Mouse (Mus musculus) liver, adult 2 months (tissue): ENCODE measurements around the gene Slc39a1. TPM values are rescaled to one million over a fixed set of nuclear protein-coding genes. Genes with fewer than 3 reads are reported as not detected.

ENCODE experiments used
- DNase-seq: peaks from one replicate; pipeline ENCODE4 v3.0.0-alpha.2; 2011; ENCODE audit warnings: low read depth, low spot score; ENCODE audit errors: extremely low read depth
- H3K27ac ChIP-seq: fragments of 200-500 bp; replicated peaks from 2 replicates; pipeline ENCODE4 v1.5.1; 2012; ENCODE audit warnings: low read depth, mild to moderate bottlenecking, control low read depth, inconsistent platforms, low read length; ENCODE audit not compliant: insufficient read depth
- H3K27me3 ChIP-seq: fragments of 200-500 bp; 2 replicates; pipeline ENCODE4 v1.6.1; 2012; ENCODE audit warnings: mild to moderate bottlenecking, moderate library complexity, low read length, inconsistent platforms; ENCODE audit not compliant: control insufficient read depth, insufficient read depth
- H3K36me3 ChIP-seq: fragments of 200-500 bp; 2 replicates; pipeline ENCODE4 v1.6.1; 2012; ENCODE audit warnings: low read length, inconsistent platforms; ENCODE audit not compliant: control insufficient read depth, insufficient read depth
- H3K4me1 ChIP-seq: fragments of 200-500 bp; 2 replicates; pipeline ENCODE4 v1.6.1; 2011; ENCODE audit warnings: low read length; ENCODE audit not compliant: control insufficient read depth, insufficient read depth
- H3K4me3 ChIP-seq: fragments of 200-500 bp; 2 replicates; pipeline ENCODE4 v1.5.1; 2011; ENCODE audit warnings: low read depth, mild to moderate bottlenecking, control low read depth, low read length, moderate library complexity; ENCODE audit not compliant: insufficient read depth
- H3K79me2 ChIP-seq: fragments of 200-500 bp; 2 replicates; pipeline ENCODE4 v1.6.1; 2012; ENCODE audit warnings: inconsistent platforms, mild to moderate bottlenecking, low read length, moderate library complexity; ENCODE audit not compliant: control insufficient read depth, insufficient read depth
- H3K9ac ChIP-seq: fragments of 200-500 bp; 2 replicates; pipeline ENCODE4 v1.6.1; 2012; ENCODE audit warnings: low read depth, mild to moderate bottlenecking, control low read depth, inconsistent platforms, low read length
- CTCF ChIP-seq: fragments of 200-500 bp; IDR thresholded peaks from 2 replicates; pipeline ENCODE4 v1.5.1; 2011; ENCODE audit warnings: low read depth, low read length, control low read depth
- POLR2A ChIP-seq: fragments of 200-500 bp; IDR thresholded peaks from 2 replicates; pipeline ENCODE4 v1.6.1; 2011; ENCODE audit warnings: low read length, control low read depth; ENCODE audit not compliant: insufficient read depth; ENCODE audit errors: extremely low read depth
- WGBS: fragments of 180-500 bp; shearing (Covaris S2); methylation state at CpG from one replicate; pipeline ENCODE4 v1.1.7; 2018; 5-methylcytosine and 5-hydroxymethylcytosine counted together
- polyA plus RNA-seq: library from polyadenylated mRNA; depleted of rRNA; stranded (reverse); fragments of >200 nt; gene quantifications from 2 replicates; pipeline ENCODE4 v1.2.3, GENCODE M21; 2012
- total RNA-seq: library from RNA; depleted of rRNA; stranded (reverse); fragments of >200 nt; gene quantifications from 2 replicates; pipeline ENCODE4 v1.2.3, GENCODE M21; 2014

The Slc39a1 gene
- total and polyA plus RNA-seq, 2 experiments, result 59.3 to 68.0 TPM

DNA sequence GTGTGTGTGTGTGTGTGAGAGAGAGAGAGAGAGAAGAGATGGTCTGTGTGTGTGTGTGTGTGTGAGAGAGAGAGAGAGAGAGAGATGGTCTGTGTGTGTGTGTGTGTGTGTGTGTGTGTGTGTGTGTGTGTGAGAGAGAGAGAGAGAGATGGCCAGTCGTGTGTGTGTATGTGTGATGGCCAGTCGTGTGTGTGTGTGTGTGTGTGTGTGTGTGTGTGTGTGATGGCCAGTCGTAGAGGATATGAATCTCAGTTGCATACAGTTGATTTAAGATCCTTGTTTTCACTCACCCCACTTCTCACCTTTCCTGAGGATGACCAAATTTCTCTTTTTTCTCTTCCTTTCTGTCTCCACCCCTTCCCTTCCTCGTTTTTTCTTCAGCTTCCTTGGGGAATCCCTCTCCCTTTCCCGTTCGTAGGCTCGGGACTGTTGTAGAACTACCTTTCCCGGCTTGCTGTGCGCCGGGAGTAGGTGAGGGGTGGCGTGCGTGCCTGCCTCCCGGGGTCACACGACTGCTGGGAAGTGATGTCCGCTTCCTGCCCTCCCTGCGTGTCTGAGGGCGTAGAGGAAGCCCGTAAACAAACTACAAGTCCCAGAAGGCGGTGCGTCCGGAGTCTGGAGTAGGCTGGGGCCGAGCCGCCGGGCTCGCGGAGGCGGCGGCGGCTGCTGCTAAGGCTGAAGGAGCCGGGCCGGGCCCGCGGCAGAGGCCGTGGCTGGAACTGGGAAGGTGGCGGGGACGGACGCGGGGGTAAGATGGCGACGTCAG, 5.9 kb downstream of the Slc39a1 start, which contains the start of gene Crtc2:
Crtc2 (plus strand) TSS at position 511 of the 766 bp plus-strand sequence.
- H3K4me3 ChIP-seq, result peak within 1 kb of the TSS; percentile 92
- TF ChIP-seq POLR2A (peak; percentile 9; the same call in 1 of the 2 replicates), CTCF (no peak)
- peak within 1 kb of the TSS; percentile 93 for H3K27ac ChIP-seq
- under 1% methylated on average over 40 of the region's 40 CpGs for WGBS
- peak; percentile 95 for DNase-seq
- H3K4me1 ChIP-seq, result peaks cover 18% of the 10 kb centered on the region
- H3K9ac ChIP-seq, result peak within 1 kb of the TSS; percentile 91
- H3K27me3 ChIP-seq, result no peaks in the 10 kb centered on the region
- peaks cover 30% of the 10 kb centered on the region; the same call in 1 of the 2 replicates for H3K79me2 ChIP-seq
- H3K36me3 ChIP-seq, result peaks cover 9% of the 10 kb centered on the region; the same call in 1 of the 2 replicates

DNA sequence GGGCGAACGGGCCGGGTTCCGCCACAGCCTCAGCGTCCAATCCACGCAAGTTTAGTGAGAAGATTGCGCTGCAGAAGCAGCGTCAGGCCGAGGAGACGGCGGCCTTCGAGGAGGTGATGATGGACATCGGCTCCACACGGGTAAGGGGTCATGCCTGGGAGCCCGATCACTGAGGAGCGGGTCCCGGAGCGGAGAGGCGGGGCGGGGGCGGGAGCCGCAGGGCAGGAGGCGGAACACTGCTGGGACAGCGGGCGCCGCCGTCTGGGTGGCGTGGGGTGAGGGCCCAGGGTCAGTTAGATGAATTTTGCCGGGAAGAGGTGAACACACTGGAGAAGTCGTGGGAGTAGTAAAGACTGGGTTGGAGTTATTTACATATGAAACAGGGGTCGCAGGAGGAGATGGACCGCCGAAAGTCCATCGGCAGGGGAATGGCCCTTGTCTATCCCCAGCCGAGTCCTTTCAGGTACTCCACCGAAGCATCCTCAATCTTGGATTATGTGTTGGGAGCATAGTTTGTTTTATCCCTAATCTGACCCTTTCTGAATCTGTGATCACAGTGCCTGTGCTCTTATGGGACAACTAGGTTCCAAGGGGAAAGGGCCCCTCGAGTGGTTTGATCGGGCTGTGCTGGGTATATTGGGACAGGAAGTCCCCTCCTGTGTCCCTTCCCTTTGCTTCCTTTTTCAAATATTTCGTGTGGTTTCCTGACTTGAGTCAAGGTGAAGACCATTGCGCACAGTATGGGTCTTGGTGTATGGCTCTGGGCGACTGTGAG, 6.6 kb downstream of the Slc39a1 start:
- peak overlapping the region; percentile 92 for H3K4me3 ChIP-seq
- peaks cover 23% of the 10 kb centered on the region for H3K4me1 ChIP-seq
- peak overlapping the region; percentile 93 for H3K27ac ChIP-seq
- peaks cover 13% of the 10 kb centered on the region for H3K36me3 ChIP-seq
- no peaks in the 10 kb centered on the region for H3K27me3 ChIP-seq
- peak overlapping the region; percentile 91 for H3K9ac ChIP-seq
- peak; percentile 50 for DNase-seq
- peaks cover 33% of the 10 kb centered on the region; the same call in 1 of the 2 replicates for H3K79me2 ChIP-seq
- TF ChIP-seq CTCF, result no peak
- TF ChIP-seq POLR2A, result no peak
- under 1% methylated on average over 41 of the region's 41 CpGs for WGBS

DNA sequence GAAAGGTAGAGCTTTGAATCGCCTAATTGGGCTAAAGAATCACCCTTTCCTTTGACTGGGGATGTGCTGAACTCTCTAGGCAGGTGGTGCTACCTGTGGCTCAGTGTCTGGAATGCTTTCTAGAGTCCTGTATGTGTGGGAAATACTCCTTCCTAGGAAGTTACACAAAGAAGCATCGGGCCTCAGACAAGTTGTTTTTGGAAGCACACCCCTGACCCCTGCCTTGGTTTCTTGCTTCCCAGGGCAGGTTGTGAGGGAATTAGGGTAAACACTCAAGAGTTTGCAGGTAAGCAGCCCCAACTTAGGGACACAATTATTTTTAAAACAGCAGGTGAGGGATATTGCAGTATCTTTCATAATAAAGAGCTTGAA, 7.2 kb downstream of the Slc39a1 start:
- 3% methylated on average over 2 of the region's 2 CpGs for WGBS
- DNase-seq, result no peak
- H3K27ac ChIP-seq, result peak overlapping the region; percentile 93
- TF ChIP-seq CTCF (no peak), POLR2A (no peak)
- peak overlapping the region; percentile 91 for H3K9ac ChIP-seq
- H3K79me2 ChIP-seq, result peaks cover 33% of the 10 kb centered on the region; the same call in 1 of the 2 replicates
- H3K4me3 ChIP-seq, result peak overlapping the region; percentile 92
- peaks cover 23% of the 10 kb centered on the region for H3K4me1 ChIP-seq
- H3K27me3 ChIP-seq, result no peaks in the 10 kb centered on the region
- H3K36me3 ChIP-seq, result peaks cover 18% of the 10 kb centered on the region

DNA sequence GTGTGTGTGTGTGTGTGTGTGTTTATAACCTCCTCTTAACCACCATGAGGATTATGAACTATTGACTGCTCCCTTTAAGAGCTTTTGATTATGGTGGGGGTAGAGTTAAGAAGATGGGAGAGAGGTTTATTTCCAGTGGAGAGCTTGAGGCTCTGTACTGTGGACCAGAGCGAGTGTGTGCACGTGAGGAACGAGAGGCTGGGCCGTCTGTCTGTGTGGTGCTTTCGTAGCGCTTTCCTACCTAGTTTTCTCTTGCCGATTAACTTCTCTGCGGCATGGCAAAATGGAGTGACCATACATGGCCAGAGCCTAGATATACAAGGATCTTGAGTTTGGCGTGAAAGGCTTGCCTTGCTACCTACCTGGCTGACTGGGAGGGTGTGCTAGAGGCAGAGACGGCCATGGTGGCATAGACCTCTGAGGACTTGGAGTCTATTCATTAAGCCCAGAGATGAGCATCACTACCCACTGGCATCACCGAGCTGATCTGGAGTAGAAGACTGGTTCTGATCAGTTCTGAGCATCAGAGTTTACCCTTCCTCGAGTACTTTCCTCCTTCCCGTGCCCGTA, 7.9 kb downstream of the Slc39a1 start:
- Histone ChIP-seq H3K79me2 (peaks cover 33% of the 10 kb centered on the region; the same call in 1 of the 2 replicates), H3K27ac (no peak overlapping the region), H3K9ac (no peak overlapping the region), H3K4me3 (no peak overlapping the region), H3K36me3 (peaks cover 25% of the 10 kb centered on the region), H3K27me3 (no peaks in the 10 kb centered on the region), H3K4me1 (peaks cover 23% of the 10 kb centered on the region)
- no peak for TF ChIP-seq CTCF
- TF ChIP-seq POLR2A, result no peak
- no peak for DNase-seq
- 94% methylated on average over 14 of the region's 14 CpGs for WGBS

DNA sequence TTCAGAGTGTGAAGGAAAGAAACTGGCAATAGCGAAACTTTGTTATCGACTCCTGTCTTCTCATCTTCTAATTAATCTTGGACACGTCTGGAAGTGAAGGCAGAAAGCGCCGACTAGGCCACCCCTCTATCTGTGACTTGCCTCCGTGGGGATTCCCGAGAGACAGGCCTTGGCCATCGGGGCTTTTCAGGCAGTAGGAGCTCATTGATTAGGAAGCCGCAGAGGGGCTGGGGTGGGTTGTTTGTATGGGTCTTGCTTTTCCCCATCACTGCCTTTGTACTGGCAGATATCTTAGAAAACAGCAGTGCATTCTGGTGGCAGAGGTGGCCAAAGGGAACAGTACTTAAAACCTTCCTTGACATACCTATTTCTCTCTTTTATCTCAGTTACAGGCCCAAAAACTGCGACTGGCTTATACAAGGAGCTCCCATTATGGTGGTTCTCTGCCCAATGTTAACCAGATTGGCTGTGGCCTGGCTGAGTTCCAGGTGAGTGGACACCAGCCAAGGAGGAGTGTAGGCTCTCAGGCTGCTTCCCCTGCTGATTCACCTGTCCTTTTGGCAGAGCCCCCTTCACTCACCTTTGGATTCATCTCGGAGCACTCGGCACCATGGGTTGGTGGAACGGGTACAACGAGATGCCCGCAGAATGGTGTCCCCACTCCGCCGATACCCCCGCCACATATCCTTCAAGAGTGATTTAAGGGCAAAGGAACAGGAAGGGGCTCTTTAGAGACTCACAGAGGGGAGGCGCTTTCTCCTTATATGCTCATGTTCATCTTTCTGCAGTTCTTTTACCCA, 9.0 kb downstream of the Slc39a1 start:
- Histone ChIP-seq H3K9ac (no peak overlapping the region), H3K27ac (peak overlapping the region; percentile 84), H3K4me3 (no peak overlapping the region), H3K36me3 (peaks cover 27% of the 10 kb centered on the region), H3K79me2 (peaks cover 33% of the 10 kb centered on the region; the same call in 1 of the 2 replicates), H3K4me1 (peaks cover 23% of the 10 kb centered on the region), H3K27me3 (no peaks in the 10 kb centered on the region)
- peak; percentile 28 for DNase-seq
- TF ChIP-seq CTCF, result no peak
- no peak for TF ChIP-seq POLR2A
- WGBS, result 85% methylated on average over 19 of the region's 19 CpGs
